Mouse (Mus musculus): ENCODE data around the gene Asic2.

GRCm38 (mm10) chr11:81814816-81815215, 153.4 kb downstream of the Asic2 start:
- no peak for TF ChIP-seq EP300 (optimal IDR thresholded peaks at IDR 0.05)
- no peak for TF ChIP-seq CTCF (IDR thresholded peaks at IDR 0.05; ENCODE audit: low read depth)

Measured in stomach, postnatal 0 days (tissue).